Comparison of ENCODE assay signal across 8 mouse cellular contexts in the genomic region with DNA sequence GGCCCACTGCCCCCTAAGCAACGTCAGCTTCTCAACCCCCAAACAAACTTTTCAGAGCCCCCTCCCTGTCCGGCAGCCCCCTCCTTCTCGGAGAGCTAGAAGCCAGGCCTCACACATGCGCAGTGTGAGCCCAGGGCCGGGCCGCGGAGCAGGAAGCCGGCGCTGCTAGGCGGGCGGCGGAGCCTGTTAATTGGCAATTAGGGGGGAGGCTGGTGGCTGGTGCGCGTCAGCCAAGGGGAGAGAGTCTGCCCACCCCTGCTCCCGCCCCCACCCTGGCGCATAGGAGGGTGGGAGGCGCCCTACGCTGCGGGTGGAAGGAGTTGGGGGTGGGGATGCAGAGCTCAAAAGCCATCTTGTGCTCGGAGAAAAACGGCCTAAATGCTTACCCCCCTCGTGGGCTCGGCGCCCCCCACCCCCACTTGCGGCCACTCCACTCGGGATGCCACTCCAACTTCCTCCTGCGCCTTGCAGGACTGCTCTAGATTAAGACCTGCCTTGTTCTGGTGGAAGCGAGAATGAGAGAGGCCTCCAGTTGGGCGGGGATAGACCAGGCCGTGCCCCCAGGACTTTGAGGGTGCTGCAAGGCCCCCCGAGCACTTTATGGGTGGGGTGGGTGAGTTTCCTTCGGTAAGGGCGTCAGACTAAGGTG. TPM values are rescaled to one million over a fixed set of nuclear protein-coding genes. Genes with fewer than 3 reads are reported as not detected.
DNase-seq lines count a peak whose midpoint lies in the region; ATAC-seq and TF ChIP-seq lines count a peak whose summit lies in the region.

No protein-coding gene starts in this region.

- WGBS in embryonic facial prominence, embryonic 15.5 days: under 1% methylated on average over 33 of the region's 33 CpGs
- 3% methylated on average over 33 of the region's 33 CpGs for WGBS in heart, embryonic 16.5 days
- WGBS in stomach, postnatal 0 days: 1% methylated on average over 33 of the region's 33 CpGs

- peak; percentile 32 for ATAC-seq in Patski
- peak; percentile 47; the same call in 1 of the 2 replicates for ATAC-seq in embryonic facial prominence, embryonic 15.5 days (ENCODE audit: insufficient number of reproducible peaks, low FRiP score, low TSS enrichment, low read depth)
- peak; percentile 68 for ATAC-seq in heart, embryonic 16.5 days (replicated peaks; ENCODE audit: extremely low read depth, insufficient read depth, low FRiP score)
- ATAC-seq in stomach, postnatal 0 days (ENCODE audit: low FRiP score, low TSS enrichment): peak; percentile 71; the same call in 1 of the 2 replicates

- TF ChIP-seq CTCF in Patski (IDR thresholded peaks at IDR 0.05): no peak
- no peak for TF ChIP-seq CTCF in stomach, postnatal 0 days (IDR thresholded peaks at IDR 0.05; ENCODE audit: low read depth)

- H3K27me3 ChIP-seq in Patski: no peaks in the 10 kb centered on the region
- H3K27me3 ChIP-seq in embryonic facial prominence, embryonic 15.5 days: peaks cover 98% of the 10 kb centered on the region
- peaks cover 93% of the 10 kb centered on the region for H3K27me3 ChIP-seq in heart, embryonic 16.5 days (ENCODE audit: control insufficient read depth, insufficient read depth, low read length)
- peaks cover 99% of the 10 kb centered on the region for H3K27me3 ChIP-seq in megakaryocyte, embryonic 14.5 days (replicated peaks)
- peaks cover 17% of the 10 kb centered on the region; the same call in 1 of the 2 replicates for H3K27me3 ChIP-seq in stomach, postnatal 0 days (ENCODE audit: control insufficient read depth, insufficient read depth, low read length)

- no peak for TF ChIP-seq EP300 in stomach, postnatal 0 days (optimal IDR thresholded peaks at IDR 0.05)

- in situ Hi-C loops in Patski (cut with MboI; ENCODE audit: low pct_unique_long_range_greater_than_20kb): no loop called here

- peaks cover 19% of the 10 kb centered on the region for H3K4me1 ChIP-seq in embryonic facial prominence, embryonic 15.5 days
- peaks cover 10% of the 10 kb centered on the region; the same call in 1 of the 2 replicates for H3K4me1 ChIP-seq in heart, embryonic 16.5 days (ENCODE audit: control insufficient read depth, insufficient read depth, low read length)
- H3K4me1 ChIP-seq in megakaryocyte, embryonic 14.5 days: peaks cover 28% of the 10 kb centered on the region
- 0 out of 2 replicates have a peak, but pooled peaks cover 2% of the 10 kb centered on the region for H3K4me1 ChIP-seq in stomach, postnatal 0 days (replicated peaks; ENCODE audit: control insufficient read depth, insufficient read depth)

- peak overlapping the region; percentile 26 for H3K9ac ChIP-seq in embryonic facial prominence, embryonic 15.5 days
- H3K9ac ChIP-seq in heart, embryonic 16.5 days (ENCODE audit: low read length): peak overlapping the region; percentile 68
- peak overlapping the region; percentile 61 for H3K9ac ChIP-seq in stomach, postnatal 0 days (ENCODE audit: low read length)

- H3K27ac ChIP-seq in embryonic facial prominence, embryonic 15.5 days (replicated peaks): no peak overlapping the region
- H3K27ac ChIP-seq in heart, embryonic 16.5 days (ENCODE audit: low read length): no peak overlapping the region
- H3K27ac ChIP-seq in stomach, postnatal 0 days (replicated peaks): peak overlapping the region; percentile 78

- CTCF ChIA-PET in Patski (lab: Charles Lee): interaction anchor here (1.2 to 2.0 kb wide), 3 partner anchors 12 to 94 kb away, joined by 3 to 8 read pairs (median 3); no protein-coding TSS in a partner anchor

- no peaks in the 10 kb centered on the region for H3K36me3 ChIP-seq in embryonic facial prominence, embryonic 15.5 days
- H3K36me3 ChIP-seq in heart, embryonic 16.5 days (ENCODE audit: control insufficient read depth, insufficient read depth): no peaks in the 10 kb centered on the region
- no peaks in the 10 kb centered on the region for H3K36me3 ChIP-seq in megakaryocyte, embryonic 14.5 days (replicated peaks; ENCODE audit: low read length)
- H3K36me3 ChIP-seq in stomach, postnatal 0 days (ENCODE audit: control insufficient read depth, insufficient read depth, low read length): no peaks in the 10 kb centered on the region

- peak overlapping the region; percentile 79 for H3K4me2 ChIP-seq in embryonic facial prominence, embryonic 15.5 days (replicated peaks)
- peak overlapping the region; percentile 76 for H3K4me2 ChIP-seq in heart, embryonic 16.5 days (ENCODE audit: low read depth, low read length)
- H3K4me2 ChIP-seq in stomach, postnatal 0 days (replicated peaks; ENCODE audit: low read depth): peak overlapping the region; percentile 80

- peak; percentile 75 for DNase-seq in CD4-positive helper T cell, adult 2 months (ENCODE audit: low read depth, low spot score)
- no peak for DNase-seq in Patski (ENCODE audit: low read depth, low spot score)
- peak; percentile 95 for DNase-seq in kidney, postnatal 10 days
- DNase-seq in stomach, postnatal 0 days (ENCODE audit: low spot score): peak; percentile 56
- no peak for DNase-seq in right cerebral cortex, postnatal 36 days (ENCODE audit: low spot score in 2 of 2)

- H3K4me3 ChIP-seq in embryonic facial prominence, embryonic 15.5 days (replicated peaks): peak overlapping the region; percentile 47
- peak overlapping the region; percentile 59 for H3K4me3 ChIP-seq in heart, embryonic 16.5 days (ENCODE audit: low read length)
- peak overlapping the region; percentile 87 for H3K4me3 ChIP-seq in megakaryocyte, embryonic 14.5 days (replicated peaks)
- H3K4me3 ChIP-seq in stomach, postnatal 0 days (ENCODE audit: low read depth, low read length): peak overlapping the region; percentile 45

- H3K9me3 ChIP-seq in embryonic facial prominence, embryonic 15.5 days (replicated peaks): no peaks in the 10 kb centered on the region
- no peaks in the 10 kb centered on the region for H3K9me3 ChIP-seq in heart, embryonic 16.5 days (replicated peaks; ENCODE audit: control insufficient read depth, low read length)
- no peaks in the 10 kb centered on the region; the same call in 1 of the 2 replicates for H3K9me3 ChIP-seq in megakaryocyte, embryonic 14.5 days
- H3K9me3 ChIP-seq in stomach, postnatal 0 days (ENCODE audit: control insufficient read depth, low read length): no peaks in the 10 kb centered on the region

- POLR2A ChIA-PET in Patski (lab: Charles Lee): interaction anchor here (0.5 to 1.2 kb wide), 4 partner anchors 9 to 166 kb away, joined by 3 to 5 read pairs (median 3); no protein-coding TSS in a partner anchor

RNA-seq across cellular contexts. Expression of gene Hoxc6, which starts 1.2 kb away (rescaled TPM):
- 1.8 TPM for polyA plus RNA-seq in Patski (2021)
- 0.11 and 0.35 TPM in 2 replicates for polyA plus RNA-seq in embryonic facial prominence, embryonic 15.5 days (2015; fragmentation: Nextera tagmentation; extraction: Ambion mirVana)
- polyA plus RNA-seq in heart, embryonic 16.5 days (2015; fragmentation: Nextera tagmentation; extraction: Ambion mirVana): 0.16 TPM in 1 of 2 replicates, not detected in the other
- polyA plus RNA-seq in megakaryocyte, embryonic 14.5 days (2012; ENCODE audit: insufficient read depth, low replicate concordance): not detected in 2 replicates
- polyA plus RNA-seq in stomach, postnatal 0 days (2015; fragmentation: Nextera tagmentation; extraction: Ambion mirVana): 3.3 and 4.9 TPM in 2 replicates

RNA-seq across cellular contexts. Expression of gene Hoxc8, which starts 8.9 kb away (rescaled TPM):
- polyA plus RNA-seq in Patski (2021): 0.41 TPM
- polyA plus RNA-seq in embryonic facial prominence, embryonic 15.5 days (2015; fragmentation: Nextera tagmentation; extraction: Ambion mirVana): not detected in 2 replicates
- not detected in 2 replicates for polyA plus RNA-seq in heart, embryonic 16.5 days (2015; fragmentation: Nextera tagmentation; extraction: Ambion mirVana)
- 0.04 TPM in 1 of 2 replicates, not detected in the other for polyA plus RNA-seq in megakaryocyte, embryonic 14.5 days (2012; ENCODE audit: insufficient read depth, low replicate concordance)
- 7.1 and 7.3 TPM in 2 replicates for polyA plus RNA-seq in stomach, postnatal 0 days (2015; fragmentation: Nextera tagmentation; extraction: Ambion mirVana)

RNA-seq across cellular contexts. Expression of gene Hoxc4, which starts 19.4 kb away (rescaled TPM):
- polyA plus RNA-seq in Patski (2021): 1.7 TPM
- polyA plus RNA-seq in embryonic facial prominence, embryonic 15.5 days (2015; fragmentation: Nextera tagmentation; extraction: Ambion mirVana): 1.1 TPM in 2 replicates
- 0.45 TPM in 2 replicates for polyA plus RNA-seq in heart, embryonic 16.5 days (2015; fragmentation: Nextera tagmentation; extraction: Ambion mirVana)
- not detected in 2 replicates for polyA plus RNA-seq in megakaryocyte, embryonic 14.5 days (2012; ENCODE audit: insufficient read depth, low replicate concordance)
- 9.6 and 10.4 TPM in 2 replicates for polyA plus RNA-seq in stomach, postnatal 0 days (2015; fragmentation: Nextera tagmentation; extraction: Ambion mirVana)

RNA-seq across cellular contexts. Expression of gene Hoxc9, which starts 23.1 kb away (rescaled TPM):
- 5.8 TPM for polyA plus RNA-seq in Patski (2021)
- polyA plus RNA-seq in embryonic facial prominence, embryonic 15.5 days (2015; fragmentation: Nextera tagmentation; extraction: Ambion mirVana): not detected in 2 replicates
- polyA plus RNA-seq in heart, embryonic 16.5 days (2015; fragmentation: Nextera tagmentation; extraction: Ambion mirVana): not detected in 2 replicates
- not detected in 2 replicates for polyA plus RNA-seq in megakaryocyte, embryonic 14.5 days (2012; ENCODE audit: insufficient read depth, low replicate concordance)
- polyA plus RNA-seq in stomach, postnatal 0 days (2015; fragmentation: Nextera tagmentation; extraction: Ambion mirVana): not detected in 2 replicates

RNA-seq across cellular contexts. Expression of gene Hoxc5, which starts 32.1 kb away (rescaled TPM):
- 0.56 TPM for polyA plus RNA-seq in Patski (2021)
- 2.0 and 2.1 TPM in 2 replicates for polyA plus RNA-seq in embryonic facial prominence, embryonic 15.5 days (2015; fragmentation: Nextera tagmentation; extraction: Ambion mirVana)
- polyA plus RNA-seq in heart, embryonic 16.5 days (2015; fragmentation: Nextera tagmentation; extraction: Ambion mirVana): 0.11 and 0.14 TPM in 2 replicates
- polyA plus RNA-seq in megakaryocyte, embryonic 14.5 days (2012; ENCODE audit: insufficient read depth, low replicate concordance): not detected in 2 replicates
- polyA plus RNA-seq in stomach, postnatal 0 days (2015; fragmentation: Nextera tagmentation; extraction: Ambion mirVana): 18.0 and 18.2 TPM in 2 replicates

Comparison
In these comparisons a context has a peak if more than half of its experiments do, and no peak if none do; other contexts are left out.
1. DNase-seq: peak in CD4-positive helper T cell, adult 2 months (single experiment), kidney, postnatal 10 days (single experiment) and stomach, postnatal 0 days (single experiment); none in Patski (single experiment) and right cerebral cortex, postnatal 36 days (0 of 2).
2. Peak in every context shown above with its lines, with median percentiles within 50 percentile points of each other: ATAC-seq, H3K4me2 ChIP-seq, H3K4me3 ChIP-seq and H3K9ac ChIP-seq.